Mouse (Mus musculus): Measurements from ENCODE around the gene Wdr59.

The Wdr59 gene

GRCm38 (mm10) chr8:111417222-111417621 is 104.7 kb downstream of the Wdr59 start:
- no peak for DNase-seq (ENCODE audit: extremely low read depth, low read depth)

- DNase-seq (ENCODE audit: extremely low read depth, low read depth) = no peak
Measured at GRCm38 (mm10) chr8:111403391-111403790, 118.5 kb downstream of the Wdr59 start.
